Mouse (Mus musculus): ENCODE measurements around the gene Tnni3k. TPM values are rescaled to one million over a fixed set of nuclear protein-coding genes. Genes with fewer than 3 reads are reported as not detected.

Tnni3k gene
- polyA plus RNA-seq, 1 experiment from 2014 or later: not detected

DNA sequence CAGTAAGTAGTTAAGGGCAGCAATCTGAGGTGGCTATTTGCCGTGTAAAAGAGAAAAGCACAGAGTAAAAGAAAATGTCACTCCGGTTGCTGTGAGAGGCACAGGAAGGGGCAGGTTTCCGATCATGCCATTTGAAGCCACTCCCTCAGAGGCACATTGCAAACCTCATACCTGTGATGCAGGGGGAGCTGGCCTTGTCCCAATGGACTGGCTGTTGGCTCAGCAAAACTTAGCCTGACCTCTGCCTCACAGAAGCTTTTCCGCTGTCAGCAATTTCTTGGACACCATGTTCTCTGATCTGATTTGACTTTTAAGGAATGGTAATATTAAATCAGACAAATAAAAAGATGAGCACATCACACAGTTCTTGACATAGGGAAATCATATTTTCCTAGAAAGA is 52.4 kb downstream of the Tnni3k start:
- 81% methylated on average over 4 of the region's 4 CpGs for WGBS (ENCODE audit: missing documents)
- H3K36me3 ChIP-seq (ENCODE audit: inconsistent target): no peaks in the 10 kb centered on the region
- no peak overlapping the region for H3K4me3 ChIP-seq (ENCODE audit: inconsistent target)
- no peaks in the 10 kb centered on the region for H3K79me2 ChIP-seq (ENCODE audit: inconsistent target)
- H3K27ac ChIP-seq: no peak overlapping the region

GRCm38 (mm10) chr3:155001056-155001455 is 54.2 kb downstream of the Tnni3k start:
- H3K79me2 ChIP-seq (ENCODE audit: inconsistent target): no peaks in the 10 kb centered on the region
- H3K4me3 ChIP-seq (ENCODE audit: inconsistent target): no peak overlapping the region
- H3K36me3 ChIP-seq (ENCODE audit: inconsistent target): no peaks in the 10 kb centered on the region
- H3K27ac ChIP-seq: no peak overlapping the region

DNA sequence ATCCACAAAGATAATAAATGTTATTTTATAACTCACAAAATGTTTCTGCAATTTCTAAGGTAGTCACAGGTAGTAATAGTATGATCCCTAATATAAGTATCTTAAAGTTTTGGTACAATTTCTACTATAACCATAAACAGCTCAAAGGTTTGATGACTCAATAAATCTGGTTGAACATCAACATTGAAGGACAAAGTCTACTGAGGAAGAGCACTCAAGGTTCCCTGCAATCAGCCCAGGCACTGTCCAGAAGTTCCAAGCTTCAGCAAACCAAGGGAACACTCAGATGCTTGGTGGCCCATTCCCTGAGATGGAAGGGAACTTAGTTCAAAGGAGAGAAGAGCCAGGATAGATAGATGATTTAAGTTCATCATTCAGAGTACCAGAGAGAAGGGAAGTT is 62.5 kb downstream of the Tnni3k start:
- H3K36me3 ChIP-seq (ENCODE audit: inconsistent target): no peaks in the 10 kb centered on the region
- H3K4me3 ChIP-seq (ENCODE audit: inconsistent target): no peak overlapping the region
- H3K79me2 ChIP-seq (ENCODE audit: inconsistent target): no peaks in the 10 kb centered on the region
- H3K27ac ChIP-seq: no peak overlapping the region

DNA sequence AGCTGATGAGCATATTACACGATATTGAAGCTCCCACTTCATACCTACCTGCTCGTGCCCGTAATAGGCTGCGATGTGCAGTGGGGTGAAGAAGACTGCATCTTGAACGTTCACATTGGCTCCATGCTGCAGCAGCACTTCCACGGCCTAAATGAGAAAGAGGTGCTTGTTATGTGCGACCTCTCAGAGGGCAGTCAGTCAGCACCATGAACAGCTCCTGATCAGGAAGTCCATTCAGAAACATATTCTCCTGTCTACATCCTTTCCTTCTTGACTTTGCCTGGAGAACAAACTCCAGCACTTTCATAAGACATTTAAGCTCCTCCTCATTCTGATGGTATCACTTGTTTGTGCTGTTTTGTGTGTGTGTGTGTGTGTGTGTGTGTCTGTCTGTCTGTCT is 76.1 kb downstream of the Tnni3k start:
- no peaks in the 10 kb centered on the region for H3K36me3 ChIP-seq (ENCODE audit: inconsistent target)
- H3K4me3 ChIP-seq (ENCODE audit: inconsistent target): no peak overlapping the region
- no peak overlapping the region for H3K27ac ChIP-seq
- no peaks in the 10 kb centered on the region for H3K79me2 ChIP-seq (ENCODE audit: inconsistent target)
- WGBS (ENCODE audit: missing documents): 87% methylated on average over 6 of the region's 7 CpGs

DNA sequence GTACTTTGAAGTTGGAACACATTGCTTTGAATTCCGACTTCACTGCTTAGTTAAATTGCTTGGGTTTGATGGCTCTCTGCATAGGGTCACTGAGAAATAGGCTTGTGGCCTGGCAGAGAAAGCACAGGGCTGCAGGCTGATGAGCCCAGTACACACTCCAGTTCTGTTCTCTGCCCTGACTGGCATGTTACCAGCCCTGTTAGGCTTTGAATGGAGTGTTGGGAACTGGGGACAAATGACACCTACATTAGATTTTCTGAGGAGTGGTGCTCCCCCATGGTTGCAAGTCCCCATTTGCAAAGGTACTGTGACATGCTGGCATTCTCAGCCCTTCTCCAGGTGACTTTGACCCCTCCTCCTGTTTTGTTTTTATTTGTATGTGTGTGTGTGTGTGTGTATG is 83.6 kb downstream of the Tnni3k start:
- no peak overlapping the region for H3K27ac ChIP-seq
- H3K4me3 ChIP-seq (ENCODE audit: inconsistent target): no peak overlapping the region
- 77% methylated on average over 1 of the region's 1 CpGs for WGBS (ENCODE audit: missing documents)
- no peaks in the 10 kb centered on the region for H3K36me3 ChIP-seq (ENCODE audit: inconsistent target)
- no peaks in the 10 kb centered on the region for H3K79me2 ChIP-seq (ENCODE audit: inconsistent target)

- WGBS (ENCODE audit: missing documents): 61% methylated on average over 2 of the region's 2 CpGs
- H3K36me3 ChIP-seq (ENCODE audit: inconsistent target): no peaks in the 10 kb centered on the region
Observed at GRCm38 (mm10) chr3:154970981-154971380, 84.2 kb downstream of the Tnni3k start.

GRCm38 (mm10) chr3:154961284-154961683 is 93.9 kb downstream of the Tnni3k start:
- Histone ChIP-seq H3K79me2 (ENCODE audit: inconsistent target) (no peaks in the 10 kb centered on the region), H3K27ac (no peak overlapping the region), H3K36me3 (ENCODE audit: inconsistent target) (no peaks in the 10 kb centered on the region), H3K4me3 (ENCODE audit: inconsistent target) (no peak overlapping the region)
- 80% methylated on average over 3 of the region's 3 CpGs for WGBS (ENCODE audit: missing documents)

More at GRCm38 (mm10) chr3:154970981-154971380, 84.2 kb downstream of the Tnni3k start:
- no peak overlapping the region for H3K4me3 ChIP-seq (ENCODE audit: inconsistent target)
- H3K79me2 ChIP-seq (ENCODE audit: inconsistent target): no peaks in the 10 kb centered on the region
- no peak overlapping the region for H3K27ac ChIP-seq

- no peaks in the 10 kb centered on the region for H3K36me3 ChIP-seq (ENCODE audit: inconsistent target)
- H3K4me3 ChIP-seq (ENCODE audit: inconsistent target): no peak overlapping the region
- WGBS (ENCODE audit: missing documents): 87% methylated on average over 2 of the region's 2 CpGs
- H3K79me2 ChIP-seq (ENCODE audit: inconsistent target): no peaks in the 10 kb centered on the region
- no peak overlapping the region for H3K27ac ChIP-seq
Observed at GRCm38 (mm10) chr3:154953088-154953487, 102.1 kb downstream of the Tnni3k start.

- no peaks in the 10 kb centered on the region for H3K79me2 ChIP-seq (ENCODE audit: inconsistent target)
Observed at GRCm38 (mm10) chr3:154949551-154949950, 105.7 kb downstream of the Tnni3k start.

GRCm38 (mm10) chr3:154945688-154946161 is 109.5 kb downstream of the Tnni3k start:
- no peak overlapping the region for H3K4me3 ChIP-seq (ENCODE audit: inconsistent target)
- H3K79me2 ChIP-seq (ENCODE audit: inconsistent target): no peaks in the 10 kb centered on the region
- WGBS (ENCODE audit: missing documents): 61% methylated on average over 6 of the region's 6 CpGs
- H3K27ac ChIP-seq: no peak overlapping the region
- H3K36me3 ChIP-seq (ENCODE audit: inconsistent target): no peaks in the 10 kb centered on the region

More at GRCm38 (mm10) chr3:154949551-154949950, 105.7 kb downstream of the Tnni3k start:
- no peaks in the 10 kb centered on the region for H3K36me3 ChIP-seq (ENCODE audit: inconsistent target)
- no peak overlapping the region for H3K27ac ChIP-seq
- H3K4me3 ChIP-seq (ENCODE audit: inconsistent target): no peak overlapping the region
- WGBS (ENCODE audit: missing documents): 30% methylated on average over 2 of the region's 2 CpGs

DNA sequence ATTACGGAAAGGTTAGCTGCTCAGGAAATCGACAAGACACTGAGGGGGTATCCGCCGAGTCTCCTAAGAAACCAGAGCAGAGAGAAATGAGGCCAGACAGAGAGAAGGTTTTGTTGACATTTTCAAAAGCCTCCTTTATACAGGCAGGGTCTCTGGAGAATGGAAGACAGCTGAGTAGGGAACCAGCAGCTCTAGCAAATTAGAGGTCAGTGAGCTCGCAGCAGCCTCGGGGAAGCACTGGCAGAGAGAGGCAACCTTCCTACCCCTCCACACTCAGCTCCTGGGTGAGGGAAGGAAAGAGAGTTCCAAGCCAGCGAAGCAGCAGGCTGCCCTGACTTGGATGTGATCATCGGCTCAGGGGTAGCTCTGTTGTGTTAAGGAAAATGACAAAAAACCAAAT is 127.5 kb downstream of the Tnni3k start:
- WGBS (ENCODE audit: missing documents): 87% methylated on average over 8 of the region's 8 CpGs
- H3K36me3 ChIP-seq (ENCODE audit: inconsistent target): no peaks in the 10 kb centered on the region
- no peak overlapping the region for H3K4me3 ChIP-seq (ENCODE audit: inconsistent target)

DNA sequence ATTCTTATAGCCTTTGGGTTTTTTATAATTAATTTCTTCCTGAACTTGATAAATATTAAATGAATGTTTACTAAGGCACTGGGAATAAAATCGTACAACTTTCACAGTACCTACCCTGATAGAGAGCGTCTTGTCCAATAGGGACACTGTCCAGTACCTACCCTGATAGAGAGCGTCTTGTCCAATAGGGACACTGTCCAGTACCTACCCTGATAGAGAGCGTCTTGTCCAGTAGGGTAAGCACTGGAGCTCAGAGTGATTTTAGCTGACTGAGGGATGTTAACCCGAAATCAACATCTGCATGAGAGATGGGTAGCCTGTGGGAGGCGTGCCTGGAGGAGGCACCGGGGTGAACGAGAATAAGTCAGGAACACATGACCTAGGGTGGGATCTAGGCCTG is 130.3 kb downstream of the Tnni3k start:
- Histone ChIP-seq H3K79me2 (ENCODE audit: inconsistent target) (no peaks in the 10 kb centered on the region), H3K27ac (no peak overlapping the region), H3K4me3 (ENCODE audit: inconsistent target) (no peak overlapping the region), H3K36me3 (ENCODE audit: inconsistent target) (no peaks in the 10 kb centered on the region)
- WGBS (ENCODE audit: missing documents): 91% methylated on average over 8 of the region's 8 CpGs

More for the DNA sequence above, 127.5 kb downstream of the Tnni3k start:
- Histone ChIP-seq H3K79me2 (ENCODE audit: inconsistent target) (no peaks in the 10 kb centered on the region), H3K27ac (no peak overlapping the region)

GRCm38 (mm10) chr3:154915566-154915965 is 139.6 kb downstream of the Tnni3k start:
- no peaks in the 10 kb centered on the region for H3K79me2 ChIP-seq (ENCODE audit: inconsistent target)
- 56% methylated on average over 1 of the region's 1 CpGs for WGBS (ENCODE audit: missing documents)

GRCm38 (mm10) chr3:154913641-154914040 is 141.6 kb downstream of the Tnni3k start:
- 90% methylated on average over 6 of the region's 6 CpGs for WGBS (ENCODE audit: missing documents)
- no peaks in the 10 kb centered on the region for H3K79me2 ChIP-seq (ENCODE audit: inconsistent target)
- H3K27ac ChIP-seq: no peak overlapping the region
- no peaks in the 10 kb centered on the region for H3K36me3 ChIP-seq (ENCODE audit: inconsistent target)
- no peak overlapping the region for H3K4me3 ChIP-seq (ENCODE audit: inconsistent target)

More at GRCm38 (mm10) chr3:154915566-154915965, 139.6 kb downstream of the Tnni3k start:
- Histone ChIP-seq H3K36me3 (ENCODE audit: inconsistent target) (no peaks in the 10 kb centered on the region), H3K4me3 (ENCODE audit: inconsistent target) (no peak overlapping the region), H3K27ac (no peak overlapping the region)

DNA sequence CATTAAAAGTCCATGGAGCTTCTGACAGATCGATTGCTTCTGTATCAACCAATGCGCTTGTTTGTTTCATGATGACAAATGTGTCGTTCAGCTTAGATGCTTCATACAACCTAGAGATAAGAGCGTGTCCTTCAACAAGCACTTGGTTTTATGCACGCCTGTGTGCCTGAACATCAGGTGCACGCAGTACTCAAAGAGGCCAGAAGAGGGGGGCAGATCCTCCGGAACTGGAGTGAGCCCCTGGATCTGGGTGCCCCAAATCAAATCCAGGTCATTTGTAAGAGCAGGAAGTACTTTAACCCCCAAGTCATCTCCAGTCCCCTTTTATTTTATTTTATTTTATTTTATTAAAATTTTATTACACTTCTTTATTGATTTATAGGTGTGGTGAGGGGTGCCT is 158.5 kb downstream of the Tnni3k start:
- no peak overlapping the region for H3K4me3 ChIP-seq (ENCODE audit: inconsistent target)
- no peak overlapping the region for H3K27ac ChIP-seq
- no peaks in the 10 kb centered on the region for H3K79me2 ChIP-seq (ENCODE audit: inconsistent target)
- no peaks in the 10 kb centered on the region for H3K36me3 ChIP-seq (ENCODE audit: inconsistent target)
- WGBS (ENCODE audit: missing documents): 89% methylated on average over 7 of the region's 7 CpGs

DNA sequence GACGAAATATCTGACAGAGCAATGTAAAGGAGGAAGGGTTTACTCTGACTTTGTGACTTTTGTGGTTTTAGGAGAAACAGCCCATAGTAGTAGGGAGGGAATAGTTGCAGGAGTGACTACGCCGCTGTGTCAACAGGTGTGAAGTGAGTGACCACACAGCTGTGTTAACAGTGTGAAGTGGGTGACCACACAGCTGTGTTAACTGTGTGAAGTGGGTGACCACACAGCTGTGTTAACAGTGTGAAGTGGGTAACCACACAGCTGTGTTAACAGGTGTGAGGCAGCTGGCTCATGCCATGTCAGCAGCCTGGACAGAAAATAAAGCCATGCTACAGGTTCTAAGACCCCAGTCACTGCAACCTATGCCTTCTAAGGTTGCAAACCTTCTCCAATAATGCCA is 162.0 kb downstream of the Tnni3k start:
- H3K27ac ChIP-seq: no peak overlapping the region
- H3K79me2 ChIP-seq (ENCODE audit: inconsistent target): no peaks in the 10 kb centered on the region
- WGBS (ENCODE audit: missing documents): 70% methylated on average over 3 of the region's 3 CpGs
- no peaks in the 10 kb centered on the region for H3K36me3 ChIP-seq (ENCODE audit: inconsistent target)
- H3K4me3 ChIP-seq (ENCODE audit: inconsistent target): no peak overlapping the region
